Mouse (Mus musculus) E14TG2a.4 (cell line): Measurements from ENCODE around the gene Il4.

Source experiments
- CTCF ChIP-seq: conservative IDR thresholded peaks from 2 replicates; pipeline ENCODE4 v1.5.1; 2014; ENCODE audit warnings: low read length
- NANOG ChIP-seq: IDR thresholded peaks from 2 replicates; pipeline ENCODE4 v1.6.1; 2014; ENCODE audit warnings: borderline replicate concordance, low read length, mixed read lengths
- POU5F1 ChIP-seq: IDR thresholded peaks from 2 replicates; pipeline ENCODE4 v1.6.1; 2014; ENCODE audit warnings: low read length, borderline replicate concordance

- TF ChIP-seq CTCF (no peak), NANOG (no peak), POU5F1 (no peak)
These were observed 5.1 kb upstream of the Il4 start for GRCm38 (mm10) chr11:53623573-53623972.
